Mouse (Mus musculus) left cerebral cortex, adult 18-20 months (tissue): ENCODE measurements around the gene Adamts7. TPM values are rescaled to one million over a fixed set of nuclear protein-coding genes. Genes with fewer than 3 reads are reported as not detected.

Experiments
- DNase-seq, 2 experiments: peaks; one replicate each; pipeline ENCODE4 v3.0.0; 2021 to 2022; ENCODE audit warnings: low spot score in 2 of 2, mixed read lengths in 1 of 2
- total RNA-seq, 2 experiments: library from RNA; stranded (reverse); gene quantifications; 2 replicates each; pipeline ENCODE4 v1.2.3; 2021

Adamts7 gene
- total RNA-seq, 2 experiments from 2014 or later = 0.35 to 0.73 TPM

DNA sequence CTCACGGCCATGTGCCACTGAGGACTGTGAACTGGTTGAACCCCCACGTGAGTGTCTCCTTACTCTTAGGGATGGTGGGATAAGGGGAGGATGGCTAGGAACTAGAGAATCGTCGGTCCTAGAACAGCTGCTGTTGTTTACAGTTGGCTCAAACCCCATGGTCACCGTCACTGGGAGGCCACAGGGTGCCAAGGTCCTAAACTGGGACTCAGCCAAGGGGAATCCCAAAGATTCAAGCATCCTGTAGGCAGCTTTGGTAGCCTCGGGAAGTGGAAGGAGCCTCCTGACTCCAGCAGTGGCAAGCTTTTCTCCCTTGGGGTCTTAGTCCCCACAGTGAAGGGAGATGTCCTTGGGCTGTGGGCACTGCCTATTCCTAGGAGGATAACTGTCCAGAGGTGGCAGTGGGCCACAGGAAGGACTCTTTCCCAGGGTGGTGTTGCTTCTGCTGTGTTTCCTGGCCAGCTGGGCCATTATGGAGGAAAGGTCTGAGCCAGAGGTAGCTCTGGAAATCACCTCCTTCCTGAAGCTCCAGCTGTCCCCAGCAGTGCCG, 34.3 kb downstream of the Adamts7 start:
- DNase-seq = no peak

DNA sequence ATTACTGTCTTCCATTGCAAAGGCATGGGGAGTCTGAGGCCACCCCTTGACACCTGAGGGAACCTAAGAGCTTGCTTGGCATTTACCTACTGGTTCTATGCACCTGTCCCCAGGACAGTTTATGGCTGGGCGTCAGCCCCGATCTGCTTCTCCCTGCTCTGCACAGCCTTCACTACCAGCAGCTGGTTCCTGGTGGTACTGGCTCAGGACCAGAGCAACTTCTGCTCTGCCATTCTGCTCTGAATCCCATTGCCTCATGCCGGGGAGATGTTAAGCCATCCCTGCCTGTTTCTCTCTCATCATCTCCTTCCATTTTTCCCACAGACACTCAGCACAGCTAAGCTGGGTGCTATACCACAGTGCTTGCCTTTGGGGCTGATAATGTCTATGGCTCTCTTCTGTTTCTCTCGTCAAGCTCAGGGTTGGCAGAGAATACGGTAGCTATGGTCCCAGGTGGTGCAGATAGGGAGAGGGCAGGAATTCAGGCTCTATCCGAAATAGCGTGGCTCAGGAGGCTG, 35.1 kb downstream of the Adamts7 start:
- no peak for DNase-seq

- DNase-seq = no peak
Observed at GRCm38 (mm10) chr9:90198531-90199449, 35.9 kb downstream of the Adamts7 start.

DNA sequence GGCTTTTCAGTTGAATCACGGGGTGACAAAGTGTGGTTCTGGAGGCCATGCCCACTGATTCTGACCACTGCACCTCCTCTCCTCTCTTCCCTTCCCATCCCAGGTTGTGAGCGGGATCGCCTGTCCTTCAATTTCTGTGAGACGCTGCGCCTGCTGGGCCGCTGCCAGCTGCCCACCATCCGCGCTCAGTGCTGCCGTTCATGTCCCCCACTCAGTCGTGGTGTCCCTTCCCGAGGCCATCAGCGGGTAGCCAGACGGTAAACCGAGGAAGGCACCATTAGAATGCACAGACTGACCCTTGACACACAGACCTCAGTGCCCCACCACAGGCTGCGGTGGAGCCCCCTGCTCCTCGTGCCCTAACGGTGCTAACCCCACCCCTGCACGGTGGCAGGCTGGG, 36.7 kb downstream of the Adamts7 start:
- no peak for DNase-seq

DNA sequence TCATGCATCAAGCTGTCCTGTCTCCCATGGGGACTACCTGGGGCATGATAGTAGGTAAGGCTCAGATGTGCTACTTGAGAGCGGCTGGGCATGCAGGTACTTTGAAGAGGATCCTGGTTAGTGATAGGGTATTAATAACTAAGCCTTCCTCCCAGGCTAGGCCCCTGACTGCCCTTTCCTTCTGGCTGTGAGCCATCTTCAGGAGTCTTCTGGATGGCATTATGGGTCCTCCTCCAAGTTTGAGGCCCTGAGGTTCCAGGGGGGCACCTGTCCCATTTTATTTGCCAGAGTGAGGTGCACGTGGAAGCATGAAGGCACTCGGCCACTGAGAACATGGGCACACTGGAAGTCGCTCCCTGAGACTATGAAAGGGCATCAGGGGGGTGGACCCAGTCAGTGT, 37.6 kb downstream of the Adamts7 start:
- no peak for DNase-seq

DNA sequence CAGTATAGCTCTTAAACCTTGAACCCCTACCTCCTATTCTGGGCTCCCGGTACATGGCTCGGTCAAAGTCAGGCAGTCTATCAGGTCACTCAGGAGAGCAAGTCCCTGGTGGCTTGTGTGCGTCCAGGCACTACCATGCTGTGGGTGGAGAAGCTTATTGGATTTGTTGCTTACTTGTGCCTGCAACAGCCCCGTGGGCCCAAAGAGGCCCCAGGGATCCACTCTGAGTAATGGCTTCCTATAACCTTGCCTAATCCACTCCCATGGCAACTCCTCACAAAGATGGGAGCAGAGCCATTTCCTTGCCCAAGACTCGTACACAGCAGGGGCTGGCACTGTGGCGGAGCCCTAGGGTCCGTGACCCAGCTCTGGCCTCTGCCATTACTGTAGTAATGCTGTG, 38.2 kb downstream of the Adamts7 start:
- DNase-seq = no peak

DNA sequence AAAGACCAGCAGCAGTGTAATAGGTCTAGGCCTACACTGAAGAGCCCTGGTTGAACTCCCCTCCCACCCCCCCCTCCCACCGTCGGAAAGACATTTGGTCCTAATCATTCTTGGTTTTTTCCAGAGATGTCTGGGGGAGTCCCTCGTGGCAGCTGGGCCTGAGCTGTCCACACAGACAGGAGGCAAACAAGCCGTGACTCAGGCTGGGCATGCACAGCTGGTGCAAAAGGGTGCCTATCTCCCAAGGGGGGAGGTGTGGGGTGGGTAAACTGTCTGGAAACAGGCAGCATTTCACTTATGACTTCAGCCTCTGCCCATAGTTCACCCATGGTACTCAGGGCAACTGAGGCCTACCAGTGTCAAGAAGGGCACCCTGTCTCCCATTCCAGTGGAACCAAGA, 38.7 kb downstream of the Adamts7 start:
- DNase-seq = no peak

- no peak for DNase-seq
Observed at GRCm38 (mm10) chr9:90203233-90203632, 40.4 kb downstream of the Adamts7 start.

DNA sequence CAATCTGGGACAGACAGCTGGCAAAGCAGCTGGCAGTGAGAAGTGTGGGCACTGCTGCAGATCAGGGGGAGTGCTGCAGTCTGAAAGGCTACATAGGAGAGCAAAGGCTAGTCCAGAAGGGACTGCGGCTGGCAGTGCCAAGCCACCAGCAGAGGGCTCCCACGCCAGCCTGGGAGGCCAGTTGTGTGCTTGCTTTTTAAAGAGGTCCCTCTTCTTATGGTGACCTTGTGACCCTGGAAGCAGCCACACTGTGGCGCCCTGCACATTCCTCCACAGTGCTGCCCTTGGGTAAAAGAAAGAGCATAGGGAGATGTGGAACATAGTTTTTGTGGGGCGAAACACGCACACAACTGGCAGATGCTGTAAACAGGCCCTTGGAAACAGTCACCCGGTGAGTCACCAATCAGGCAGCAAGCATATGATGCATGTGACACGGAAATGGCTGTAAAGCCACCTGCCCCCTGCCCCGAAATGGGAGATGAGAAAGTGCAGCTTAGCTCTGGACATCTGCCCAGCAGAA, 41.6 kb downstream of the Adamts7 start:
- peak in 1 of 2 experiments; percentile 36 for DNase-seq

DNA sequence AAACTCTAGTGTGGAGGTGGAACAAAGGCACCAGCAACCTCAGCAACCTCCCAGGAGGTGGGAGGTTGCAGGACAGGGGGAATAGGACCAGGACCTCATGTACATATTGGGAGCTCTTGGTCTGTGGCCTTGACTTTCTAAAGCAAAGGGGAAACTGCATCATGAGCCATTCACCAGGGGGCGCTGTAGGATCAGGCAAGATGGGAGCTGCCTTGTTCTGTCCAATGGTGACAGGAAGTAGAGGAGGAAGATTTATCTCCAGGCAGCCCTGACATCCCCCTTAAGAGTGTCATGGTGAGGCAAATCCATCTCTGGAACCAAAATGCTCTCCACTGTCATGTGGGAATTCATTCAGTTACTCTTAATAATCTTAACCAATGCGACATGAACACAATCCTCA, 43.6 kb downstream of the Adamts7 start:
- DNase-seq = peak; percentile 84 to 95

GRCm38 (mm10) chr9:90207808-90208207, 44.9 kb downstream of the Adamts7 start:
- no peak for DNase-seq

DNA sequence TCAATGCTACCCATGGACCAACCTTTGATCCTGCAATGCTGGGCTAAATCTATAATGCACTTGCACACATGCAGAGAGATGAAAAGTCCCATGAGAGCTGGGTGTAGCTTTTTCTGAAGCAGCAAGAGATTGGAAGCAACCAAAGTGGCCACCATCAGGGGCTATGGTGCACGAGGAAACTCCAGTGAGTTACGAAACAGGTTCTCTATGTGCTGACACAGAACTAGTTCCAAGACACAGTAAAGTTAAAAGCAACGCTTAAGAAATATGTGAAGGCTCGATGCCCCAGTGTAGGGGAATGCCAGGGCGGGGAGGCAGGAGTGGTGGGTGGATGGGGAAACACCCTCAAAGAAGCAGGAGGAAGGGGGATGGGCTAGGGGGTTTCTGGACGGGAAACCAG, 45.8 kb downstream of the Adamts7 start:
- no peak for DNase-seq

- DNase-seq = no peak
Observed at GRCm38 (mm10) chr9:90213127-90213526, 50.3 kb downstream of the Adamts7 start.

GRCm38 (mm10) chr9:90216259-90217001, 53.6 kb downstream of the Adamts7 start:
- DNase-seq = no peak

DNA sequence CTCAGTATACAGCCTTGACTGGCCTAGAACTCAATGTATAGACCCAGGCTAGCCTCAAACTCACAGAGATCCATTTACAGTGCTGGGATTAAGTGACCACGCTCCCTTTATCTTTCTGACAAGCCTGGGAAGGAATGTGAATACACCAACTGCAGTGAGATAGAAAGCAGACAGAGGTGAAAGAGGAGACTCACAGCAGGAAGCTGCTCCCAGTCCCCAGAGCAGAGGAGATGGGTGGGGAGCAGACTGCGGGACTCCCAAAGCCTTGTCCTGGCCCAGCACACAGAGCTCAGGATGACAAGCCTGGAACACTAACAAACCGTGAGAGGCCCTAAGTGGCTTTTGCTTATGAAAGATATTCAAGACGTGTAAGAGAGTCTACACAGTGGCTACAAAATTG, 54.6 kb downstream of the Adamts7 start:
- no peak for DNase-seq

GRCm38 (mm10) chr9:90222275-90222674, 59.4 kb downstream of the Adamts7 start:
- DNase-seq = no peak

- peak; percentile 21 to 49 for DNase-seq
Observed at GRCm38 (mm10) chr9:90226081-90226741, 63.3 kb downstream of the Adamts7 start.

DNA sequence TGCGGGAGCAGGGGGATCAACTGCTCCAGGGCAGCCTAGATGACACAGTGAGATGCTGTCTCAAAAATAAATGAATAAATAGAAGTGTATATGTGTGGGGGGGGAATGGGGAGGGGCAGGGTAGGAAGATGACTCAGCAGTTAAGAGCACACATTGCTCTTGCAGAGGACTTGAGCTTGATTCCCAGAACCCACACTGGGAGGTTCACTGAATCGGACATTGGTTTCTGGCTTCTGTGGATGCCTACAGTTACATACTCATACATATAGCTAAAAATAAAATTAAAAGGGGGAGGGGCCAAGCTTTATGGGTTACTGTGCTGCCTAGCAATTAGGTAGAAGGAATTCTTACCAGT, 63.9 kb downstream of the Adamts7 start:
- DNase-seq = no peak

GRCm38 (mm10) chr9:90227171-90227570, 64.3 kb downstream of the Adamts7 start:
- no peak for DNase-seq

DNA sequence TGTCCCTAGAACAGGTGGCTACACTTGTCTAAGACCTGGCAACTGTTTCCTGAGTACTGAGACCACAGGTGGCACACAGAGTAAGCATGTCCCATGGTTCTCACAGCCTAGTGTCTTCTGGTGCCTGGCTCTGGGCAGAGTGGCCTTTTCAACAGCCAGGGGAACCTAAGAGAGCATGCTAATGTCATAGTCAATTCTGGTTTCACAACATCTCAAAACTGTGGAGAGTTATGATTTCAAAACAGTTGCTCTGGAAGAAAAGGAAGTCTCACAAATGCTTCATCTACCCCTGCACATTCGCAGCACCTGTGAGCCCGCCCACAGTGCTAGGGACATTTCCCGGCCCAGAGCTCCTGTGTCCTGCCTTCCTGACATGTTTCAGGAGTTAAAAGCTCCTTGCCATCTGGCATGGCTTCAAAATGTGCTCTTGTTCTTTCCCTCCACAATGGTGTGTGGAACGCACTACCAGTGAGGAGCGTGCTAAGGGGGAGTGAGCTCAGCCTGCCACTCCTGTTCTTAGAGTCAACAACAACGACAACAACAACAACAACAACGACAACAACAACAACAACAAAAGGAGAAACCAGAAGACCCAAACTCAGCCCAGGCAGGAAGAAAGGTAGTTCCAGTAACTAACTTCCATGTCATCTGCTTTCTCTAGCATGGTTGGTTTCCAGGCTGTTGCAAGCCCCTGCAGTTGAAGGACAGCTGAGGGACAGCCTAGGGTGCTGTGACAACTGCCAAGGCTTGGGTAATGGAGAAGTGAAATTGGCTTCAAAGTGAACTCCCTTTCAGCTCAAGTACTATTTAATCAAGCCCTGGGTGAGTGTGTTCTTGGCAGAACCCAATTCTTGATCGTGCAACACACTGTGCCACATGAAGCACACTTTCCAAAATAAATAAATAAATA, 70.2 kb downstream of the Adamts7 start:
- no peak for DNase-seq
